8 mouse cellular contexts compared by ENCODE assay signal in genomic region chr5:142401641-142402625, GRCm38 (mm10). TPM values are rescaled to one million over a fixed set of nuclear protein-coding genes. Genes with fewer than 3 reads are reported as not detected.
DNase-seq lines count a peak whose midpoint lies in the region; ATAC-seq and TF ChIP-seq lines count a peak whose summit lies in the region.

No protein-coding gene starts in this region.

- H3K79me2 ChIP-seq in heart, adult 2 months (replicated peaks; ENCODE audit: control insufficient read depth, insufficient read depth, low read length) = peaks cover 11% of the 10 kb centered on the region

- H3K27ac ChIP-seq in heart, adult 2 months = peak overlapping the region; percentile 86
- H3K27ac ChIP-seq in ES-Bruce4 (ENCODE audit: insufficient read depth, low read length) = no peak overlapping the region
- H3K27ac ChIP-seq in liver, embryonic 15.5 days (replicated peaks) = peak overlapping the region; percentile 84
- H3K27ac ChIP-seq in neural tube, embryonic 14.5 days (ENCODE audit: low read depth, low read length) = peak overlapping the region; percentile 81

- no peaks in the 10 kb centered on the region; the same call in 1 of the 2 replicates for H3K36me3 ChIP-seq in heart, adult 2 months (ENCODE audit: control insufficient read depth, insufficient read depth, low read length)
- no peaks in the 10 kb centered on the region for H3K36me3 ChIP-seq in ES-Bruce4 (ENCODE audit: control insufficient read depth, insufficient read depth, low read length, poor library complexity, severe bottlenecking)
- H3K36me3 ChIP-seq in liver, embryonic 15.5 days (replicated peaks) = 0 out of 2 replicates have a peak, but pooled peaks cover 13% of the 10 kb centered on the region
- no peaks in the 10 kb centered on the region for H3K36me3 ChIP-seq in neural tube, embryonic 14.5 days (ENCODE audit: control insufficient read depth, insufficient read depth, low read length)

- no peak for TF ChIP-seq EP300 in heart, adult 2 months (IDR thresholded peaks at IDR 0.05; ENCODE audit: insufficient read depth, low read depth, low read length)
- no peak for TF ChIP-seq EP300 in ES-Bruce4 (IDR thresholded peaks at IDR 0.05; ENCODE audit: insufficient read depth, low read depth, low read length)

- peak; percentile 41 for ATAC-seq in liver, embryonic 15.5 days (ENCODE audit: insufficient read depth)
- ATAC-seq in neural tube, embryonic 14.5 days (ENCODE audit: low read depth) = peak; percentile 45

- DNase-seq in heart, adult 2 months = no peak
- DNase-seq in heart, adult 8-10 months (ENCODE audit: low spot score) = no peak
- peak; percentile 68 for DNase-seq in embryo, embryonic 9.5 days (ENCODE audit: extremely low spot score)
- DNase-seq in heart, postnatal 4 days = peak; percentile 49
- DNase-seq in left cerebral cortex, postnatal 36 days (ENCODE audit: low spot score in 2 of 2) = no peak

- no peaks in the 10 kb centered on the region for H3K9me3 ChIP-seq in ES-Bruce4 (replicated peaks; ENCODE audit: control insufficient read depth, insufficient read depth, low read length, poor library complexity, severe bottlenecking)
- H3K9me3 ChIP-seq in liver, embryonic 15.5 days (replicated peaks) = no peaks in the 10 kb centered on the region
- H3K9me3 ChIP-seq in neural tube, embryonic 14.5 days (ENCODE audit: control insufficient read depth, low read length) = no peaks in the 10 kb centered on the region

- under 1% methylated on average over 65 of the region's 67 CpGs for WGBS in heart, adult 2 months
- WGBS in liver, embryonic 15.5 days (ENCODE audit: insufficient replicate concordance) = 1% methylated on average over 66 of the region's 67 CpGs
- WGBS in neural tube, embryonic 14.5 days = under 1% methylated on average over 53 of the region's 67 CpGs

- H3K4me3 ChIP-seq in heart, adult 2 months = peak overlapping the region; percentile 87
- H3K4me3 ChIP-seq in ES-Bruce4 (ENCODE audit: low read depth, low read length) = peak overlapping the region; percentile 88
- peak overlapping the region; percentile 93 for H3K4me3 ChIP-seq in liver, embryonic 15.5 days (replicated peaks)
- H3K4me3 ChIP-seq in neural tube, embryonic 14.5 days (ENCODE audit: low read depth, low read length) = peak overlapping the region; percentile 99

- TF ChIP-seq CTCF in heart, adult 2 months (IDR thresholded peaks at IDR 0.05) = no peak
- no peak for TF ChIP-seq CTCF in ES-Bruce4 (IDR thresholded peaks at IDR 0.05; ENCODE audit: low read depth, low read length)

- peaks cover 21% of the 10 kb centered on the region for H3K4me1 ChIP-seq in heart, adult 2 months (ENCODE audit: control insufficient read depth, insufficient read depth, low read length)
- peaks cover 1% of the 10 kb centered on the region for H3K4me1 ChIP-seq in ES-Bruce4 (ENCODE audit: control insufficient read depth, insufficient read depth, low read length)
- H3K4me1 ChIP-seq in liver, embryonic 15.5 days (replicated peaks) = peaks cover 63% of the 10 kb centered on the region
- H3K4me1 ChIP-seq in neural tube, embryonic 14.5 days (ENCODE audit: control insufficient read depth, insufficient read depth, low read length) = peaks cover 33% of the 10 kb centered on the region

- intact Hi-C loops in heart, adult 2 months (cut with DNase I) = loop anchor here (1.0 to 2.0 kb wide), 4 partner anchors 23 to 46 kb away; no protein-coding TSS in a partner anchor
- intact Hi-C loops in left cerebral cortex, postnatal 36 days (cut with DNase I) = loop anchor here (1.0 to 2.0 kb wide), 3 partner anchors 19 to 43 kb away; no protein-coding TSS in a partner anchor

- peak overlapping the region; percentile 100 for H3K9ac ChIP-seq in heart, adult 2 months (ENCODE audit: low read depth, low read length)
- H3K9ac ChIP-seq in ES-Bruce4 (ENCODE audit: low read depth, poor library complexity, severe bottlenecking) = peak overlapping the region; percentile 87
- H3K9ac ChIP-seq in liver, embryonic 15.5 days = peak overlapping the region; percentile 94
- peak overlapping the region; percentile 95 for H3K9ac ChIP-seq in neural tube, embryonic 14.5 days (replicated peaks; ENCODE audit: low read depth, low read length)

- peak overlapping the region; percentile 95 for H3K4me2 ChIP-seq in liver, embryonic 15.5 days
- peak overlapping the region; percentile 82 for H3K4me2 ChIP-seq in neural tube, embryonic 14.5 days (ENCODE audit: low read depth, low read length)

- TF ChIP-seq POLR2A in heart, adult 2 months (IDR thresholded peaks at IDR 0.05; ENCODE audit: insufficient read depth, low read depth, low read length) = no peak
- no peak for TF ChIP-seq POLR2A in ES-Bruce4 (IDR thresholded peaks at IDR 0.05; ENCODE audit: insufficient read depth, low read length)

- H3K27me3 ChIP-seq in heart, adult 2 months (ENCODE audit: control insufficient read depth, insufficient read depth, low read length) = no peaks in the 10 kb centered on the region
- H3K27me3 ChIP-seq in ES-Bruce4 (ENCODE audit: control insufficient read depth, insufficient read depth, low read length, poor library complexity, severe bottlenecking) = no peaks in the 10 kb centered on the region
- H3K27me3 ChIP-seq in liver, embryonic 15.5 days = no peaks in the 10 kb centered on the region
- H3K27me3 ChIP-seq in neural tube, embryonic 14.5 days (ENCODE audit: control insufficient read depth, insufficient read depth, low read length) = no peaks in the 10 kb centered on the region

RNA-seq across cellular contexts. Expression of gene Foxk1, which starts 0.6 kb away (rescaled TPM):
- 10 to 100 TPM; 13.2 to 13.8 TPM for total RNA-seq in heart, adult 2 months (2021)
- 9.2 and 9.5 TPM in 2 replicates for polyA plus RNA-seq in heart, adult 2 months (2012; rRNA removed)
- 10 to 100 TPM; 11.8 to 16.0 (median 14.2) TPM for total RNA-seq in heart, adult 8-10 months (2022)
- polyA plus RNA-seq in ES-Bruce4 (2011; ENCODE audit: insufficient read depth, insufficient read length, low read depth, missing spikeins) = 17.7 and 18.6 TPM in 2 replicates
- 10 to 100 TPM; 18.2 to 19.0 TPM for total RNA-seq in heart, postnatal 4 days (2021)
- polyA plus RNA-seq in liver, embryonic 15.5 days (2015; fragmentation: Nextera tagmentation; extraction: Ambion mirVana) = 2.0 and 2.1 TPM in 2 replicates
- 4.3 and 6.2 TPM in 2 replicates for polyA plus RNA-seq in neural tube, embryonic 14.5 days (2014; fragmentation: Nextera tagmentation; extraction: Ambion mirVana)
- 10 to 100 TPM; 42.4 to 42.5 TPM for total RNA-seq in left cerebral cortex, postnatal 36 days (2021)

Comparison
In these comparisons a context has a peak if more than half of its experiments do, and no peak if none do; other contexts are left out.
1. DNase-seq: peak in embryo, embryonic 9.5 days (single experiment) and heart, postnatal 4 days (single experiment); none in heart, adult 2 months (0 of 2), heart, adult 8-10 months (single experiment) and left cerebral cortex, postnatal 36 days (0 of 2).
2. Peak in every context shown above with its lines, with median percentiles within 50 percentile points of each other: H3K4me3 ChIP-seq and H3K9ac ChIP-seq.